Mouse (Mus musculus) colon, adult 2 months (tissue): ENCODE data around the gene Cdk8. TPM values are rescaled to one million over a fixed set of nuclear protein-coding genes. Genes with fewer than 3 reads are reported as not detected.

ENCODE experiments used
- polyA plus RNA-seq: library from polyadenylated mRNA; depleted of rRNA; stranded (reverse); fragments of >200 nt; gene quantifications from 2 replicates; pipeline ENCODE4 v1.2.3, GENCODE M21; 2012; rRNA removed

Cdk8 gene
- polyA plus RNA-seq, result 44.6 and 48.0 TPM in 2 replicates

GRCm38 (mm10) chr5:146230864-146231654 is at the start of gene Cdk8:
Gene Cdk8, plus strand, starts transcription at chr5:146231230.

DNA sequence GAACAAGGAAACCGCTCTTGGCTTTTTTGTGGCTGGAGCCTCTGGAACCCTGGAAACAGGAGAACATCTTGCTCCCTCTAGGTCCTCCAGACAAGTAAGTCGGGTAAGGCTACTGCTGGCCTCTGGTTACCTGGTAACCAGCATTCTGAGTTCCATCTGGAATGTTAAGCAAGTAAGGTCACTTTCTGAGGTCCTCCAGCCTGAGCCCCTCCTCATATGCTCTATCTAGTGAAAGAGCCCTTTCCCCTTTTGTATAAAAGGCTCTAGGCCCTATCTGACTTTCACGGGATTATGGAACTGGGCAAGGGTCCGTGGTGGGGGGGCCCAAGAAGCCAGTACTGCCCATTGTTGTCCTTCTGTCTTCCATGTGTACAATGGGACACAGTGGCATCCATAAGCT is 45.8 kb upstream of the Cdk8 start, which contains the start of gene 1700001J03Rik:
Gene 1700001J03Rik, minus strand, starts transcription at position 101 of the 400 bp plus-strand sequence.

DNA sequence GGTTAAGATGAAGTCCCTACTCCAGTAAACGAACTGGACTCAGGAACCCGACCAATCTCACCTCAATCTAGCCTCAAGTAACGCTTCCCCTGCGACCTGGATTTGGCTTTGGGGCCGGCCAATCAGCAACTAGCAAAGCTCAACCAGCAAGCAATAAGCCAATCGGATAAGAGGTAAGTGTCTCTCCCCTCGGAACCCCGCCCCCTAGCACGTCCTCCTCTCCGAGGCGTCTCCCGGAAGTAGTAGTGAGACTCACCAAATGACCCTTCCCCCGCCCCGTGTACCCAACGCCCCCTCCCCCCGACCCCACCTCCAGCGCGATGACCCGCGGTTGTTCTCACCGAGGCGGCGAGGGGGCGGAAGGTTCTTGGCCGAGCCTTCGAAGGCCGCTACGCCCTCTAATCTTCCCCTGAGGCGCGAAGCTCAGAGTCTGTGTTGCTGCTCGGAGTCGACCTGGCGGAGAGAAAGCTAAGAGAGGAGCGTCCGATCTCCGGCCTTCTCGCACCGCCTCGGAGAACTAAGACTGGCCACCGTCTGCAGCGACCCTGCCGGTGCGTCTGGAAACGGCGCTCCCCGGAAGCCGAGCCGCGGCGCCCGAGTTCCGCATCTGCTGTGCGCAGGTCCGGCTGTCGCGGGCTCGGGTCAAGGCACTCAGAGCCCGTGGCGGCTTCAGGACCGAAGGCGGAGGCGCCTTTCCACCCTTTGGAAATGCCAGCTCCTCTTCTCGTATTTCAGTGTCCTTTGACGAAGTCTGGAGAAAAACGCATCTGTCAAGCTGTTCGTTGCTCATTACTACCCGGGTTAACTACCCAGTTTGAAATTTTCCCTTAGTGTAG is 9.9 kb upstream of the Cdk8 start, which contains the start of gene Rnf6:
Gene Rnf6, minus strand, starts transcription at position 677 of the 836 bp plus-strand sequence.

Other genes starting within 250 kb of the Cdk8 start
- gene Cyp3a25, start 221.6 kb upstream of the Cdk8 start, polyA plus RNA-seq, result 0.09 TPM in 1 of 2 replicates, not detected in the other
- not detected in 2 replicates for gene Cyp3a59, start 152.0 kb upstream of the Cdk8 start, polyA plus RNA-seq
- gene Gm5565, start 70.7 kb upstream of the Cdk8 start, polyA plus RNA-seq, result not detected in 2 replicates
- gene Gm6309, start 60.5 kb upstream of the Cdk8 start, polyA plus RNA-seq, result not detected in 2 replicates
- 0.37 TPM in 2 replicates for gene 1700001J03Rik, start 45.9 kb upstream of the Cdk8 start, polyA plus RNA-seq
- 16.6 and 17.4 TPM in 2 replicates for gene Rnf6, start 9.7 kb upstream of the Cdk8 start, polyA plus RNA-seq
- 2.6 and 2.8 TPM in 2 replicates for gene Wasf3, start 153.8 kb downstream of the Cdk8 start, polyA plus RNA-seq